Mouse (Mus musculus): Measurements from ENCODE around the gene Gli1. TPM values are rescaled to one million over a fixed set of nuclear protein-coding genes. Genes with fewer than 3 reads are reported as not detected.
A peak's percentile ranks its signal among the peaks of the same experiment; 100 is the strongest.

Gene Gli1
- polyA plus RNA-seq, 1 experiment = 2.2 TPM

DNA sequence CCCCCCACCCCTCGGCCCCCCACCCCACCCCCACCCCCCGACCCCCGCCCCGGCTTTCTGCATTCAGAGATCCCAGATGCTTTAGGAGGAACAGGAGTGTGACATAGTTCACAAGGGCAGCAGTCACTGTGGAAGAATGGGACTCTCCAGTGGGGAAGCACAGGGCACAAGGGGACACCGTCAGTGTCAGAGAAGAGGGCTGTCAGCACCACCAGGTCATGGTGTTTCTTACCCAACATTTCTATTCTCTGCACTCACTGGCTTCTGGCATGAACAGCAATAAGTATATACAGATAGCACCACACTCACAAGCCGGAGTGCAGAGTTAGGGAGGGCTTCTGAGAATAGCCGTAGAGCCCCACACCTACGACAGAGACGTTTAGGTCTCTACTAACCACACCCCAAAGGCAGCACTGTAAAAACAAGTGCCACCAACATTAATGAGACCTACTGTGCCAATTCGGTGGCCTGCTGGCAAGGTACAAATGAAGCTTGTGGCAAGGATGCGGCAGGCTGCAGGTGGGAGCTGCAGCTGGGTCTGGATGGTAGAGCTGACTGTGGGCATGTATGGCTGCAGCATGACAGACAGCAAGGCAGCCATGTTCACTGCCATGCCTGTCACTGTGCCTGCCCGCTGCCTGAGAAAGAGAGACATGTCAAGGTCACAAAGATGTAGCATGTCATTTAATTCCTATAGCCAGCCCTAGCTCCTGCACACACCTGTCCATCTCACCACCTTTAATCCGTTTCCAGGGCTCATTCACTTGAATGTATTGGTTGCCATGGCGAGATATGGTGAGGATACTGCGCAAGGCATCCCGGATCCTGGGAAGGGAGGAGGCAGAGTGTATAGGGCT is 44.5 kb downstream of the Gli1 start:
- no peaks in the 10 kb centered on the region for H3K4me1 ChIP-seq (ENCODE audit: control insufficient read depth, insufficient read depth, low read length)
- 90% methylated on average over 16 of the region's 16 CpGs for WGBS
- no peak overlapping the region for H3K27ac ChIP-seq (ENCODE audit: control insufficient read depth, insufficient read depth, low read depth, low read length, poor library complexity)
- TF ChIP-seq CTCF (IDR thresholded peaks at IDR 0.05; ENCODE audit: control insufficient read depth, insufficient read depth, low read length) = no peak
- H3K4me3 ChIP-seq (replicated peaks; ENCODE audit: control insufficient read depth, low read depth, low read length) = no peak overlapping the region

DNA sequence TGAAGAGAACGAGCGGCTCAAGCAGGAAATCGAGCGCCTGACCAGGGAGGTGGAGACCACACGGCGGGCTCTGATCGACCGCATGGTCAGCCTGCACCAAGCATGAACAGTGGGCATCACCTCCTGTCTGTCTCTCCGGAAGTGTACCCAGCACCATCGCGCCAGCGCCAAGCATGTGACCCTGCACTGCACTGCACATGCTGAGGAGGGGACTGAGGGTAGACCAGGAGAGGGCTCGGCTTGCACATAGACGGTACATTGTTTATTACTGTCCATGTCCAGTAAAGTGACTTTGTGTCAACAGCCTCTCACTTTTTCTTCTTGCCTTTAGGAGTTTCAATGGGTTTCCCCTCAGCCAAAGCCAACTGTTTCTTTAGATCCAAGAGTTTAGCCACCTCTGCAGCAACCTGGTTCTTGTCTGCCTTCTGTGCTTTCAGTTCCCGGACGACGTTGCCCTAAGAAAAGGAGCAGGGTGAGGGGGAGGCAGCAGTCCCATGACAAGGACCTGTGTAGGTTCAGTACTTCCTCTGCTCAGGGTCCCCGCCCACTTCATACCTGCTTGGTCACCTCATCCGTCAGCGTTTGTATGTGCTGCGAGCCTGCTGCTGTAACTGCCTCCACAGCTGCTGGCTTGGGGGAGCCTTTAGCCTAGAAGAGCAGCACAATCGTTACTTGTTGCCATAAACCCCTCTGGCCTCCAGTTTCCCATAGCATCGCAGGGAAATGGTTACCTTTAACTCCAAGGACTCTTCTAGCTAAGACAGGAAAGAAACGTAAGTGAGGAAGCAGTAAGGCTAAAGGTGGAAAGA is 45.6 kb downstream of the Gli1 start:
- no peak for TF ChIP-seq CTCF (IDR thresholded peaks at IDR 0.05; ENCODE audit: control insufficient read depth, insufficient read depth, low read length)
- TF ChIP-seq POLR2A (IDR thresholded peaks at IDR 0.05; ENCODE audit: borderline replicate concordance, control insufficient read depth, low read depth, low read length) = peak; percentile 33; the same call in 1 of the 2 replicates
- Histone ChIP-seq H3K4me3 (replicated peaks; ENCODE audit: control insufficient read depth, low read depth, low read length) (no peak overlapping the region), H3K27ac (ENCODE audit: control insufficient read depth, insufficient read depth, low read depth, low read length, poor library complexity) (no peak overlapping the region), H3K4me1 (ENCODE audit: control insufficient read depth, insufficient read depth, low read length) (no peaks in the 10 kb centered on the region)
- 85% methylated on average over 24 of the region's 24 CpGs for WGBS

DNA sequence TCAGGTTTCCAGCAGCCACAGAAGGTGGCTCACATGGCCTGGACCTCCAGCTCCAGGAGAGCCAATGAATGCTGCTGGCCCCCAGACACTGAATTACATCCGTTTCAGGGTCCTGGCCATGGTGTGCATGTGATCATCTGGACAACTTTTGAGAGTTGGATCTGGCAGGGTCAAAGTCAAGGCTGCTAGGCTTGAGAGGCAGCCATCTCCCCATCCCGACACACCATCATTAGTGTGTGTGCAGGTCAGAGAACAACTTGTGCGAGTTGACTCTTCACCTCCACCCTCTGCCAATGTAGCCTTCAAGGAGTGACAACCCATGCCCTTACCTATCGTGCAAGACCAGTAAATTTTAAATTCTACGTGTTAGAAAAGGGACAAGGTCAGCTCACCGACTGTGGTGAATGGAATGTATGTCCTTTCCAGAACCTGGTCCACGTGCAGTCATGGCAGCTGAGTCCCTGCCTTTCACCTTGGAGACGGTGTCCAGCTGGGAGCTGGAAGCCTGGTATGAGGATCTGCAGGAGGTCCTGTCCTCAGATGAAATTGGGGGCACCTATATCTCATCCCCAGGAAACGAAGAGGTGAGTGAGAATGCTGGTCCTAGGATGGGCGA is 46.8 kb downstream of the Gli1 start:
- TF ChIP-seq CTCF (IDR thresholded peaks at IDR 0.05; ENCODE audit: control insufficient read depth, insufficient read depth, low read length) (no peak), POLR2A (IDR thresholded peaks at IDR 0.05; ENCODE audit: borderline replicate concordance, control insufficient read depth, low read depth, low read length) (no peak)
- H3K27ac ChIP-seq (ENCODE audit: control insufficient read depth, insufficient read depth, low read depth, low read length, poor library complexity) = no peak overlapping the region
- 92% methylated on average over 10 of the region's 10 CpGs for whole genome bisulfite sequencing
- H3K4me1 ChIP-seq (ENCODE audit: control insufficient read depth, insufficient read depth, low read length) = no peaks in the 10 kb centered on the region
- no peak overlapping the region for H3K4me3 ChIP-seq (replicated peaks; ENCODE audit: control insufficient read depth, low read depth, low read length)

DNA sequence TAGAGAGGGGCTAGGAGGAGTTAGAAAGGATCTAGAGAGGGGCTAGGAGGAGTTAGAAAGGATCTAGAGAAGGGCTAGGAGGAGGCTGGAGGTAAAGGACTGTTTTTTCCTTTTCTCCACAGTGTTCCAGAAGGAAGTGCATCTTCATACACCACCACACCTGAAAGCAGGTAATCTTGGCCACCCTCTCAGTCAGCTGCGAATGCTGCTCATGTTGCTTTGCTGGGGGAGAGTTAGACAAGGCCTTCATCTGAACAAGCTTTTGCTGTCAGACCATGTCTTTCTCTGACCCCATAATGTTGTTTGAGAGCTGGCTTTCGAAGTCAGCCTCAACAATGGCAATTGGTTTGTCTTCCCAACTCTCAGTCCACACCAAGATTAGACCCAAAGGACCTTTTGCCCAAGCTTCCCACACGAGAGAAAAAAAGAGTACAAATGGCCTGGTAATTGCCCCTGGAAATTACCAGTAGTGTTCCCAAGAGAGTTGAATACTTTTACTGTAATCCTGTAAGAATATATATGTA is 48.1 kb downstream of the Gli1 start:
- no peak for TF ChIP-seq CTCF (IDR thresholded peaks at IDR 0.05; ENCODE audit: control insufficient read depth, insufficient read depth, low read length)
- no peak for TF ChIP-seq POLR2A (IDR thresholded peaks at IDR 0.05; ENCODE audit: borderline replicate concordance, control insufficient read depth, low read depth, low read length)
- 87% methylated on average over 3 of the region's 3 CpGs for WGBS
- Histone ChIP-seq H3K4me1 (ENCODE audit: control insufficient read depth, insufficient read depth, low read length) (no peaks in the 10 kb centered on the region; the same call in 1 of the 2 replicates), H3K4me3 (replicated peaks; ENCODE audit: control insufficient read depth, low read depth, low read length) (no peak overlapping the region), H3K27ac (ENCODE audit: control insufficient read depth, insufficient read depth, low read depth, low read length, poor library complexity) (no peak overlapping the region)

DNA sequence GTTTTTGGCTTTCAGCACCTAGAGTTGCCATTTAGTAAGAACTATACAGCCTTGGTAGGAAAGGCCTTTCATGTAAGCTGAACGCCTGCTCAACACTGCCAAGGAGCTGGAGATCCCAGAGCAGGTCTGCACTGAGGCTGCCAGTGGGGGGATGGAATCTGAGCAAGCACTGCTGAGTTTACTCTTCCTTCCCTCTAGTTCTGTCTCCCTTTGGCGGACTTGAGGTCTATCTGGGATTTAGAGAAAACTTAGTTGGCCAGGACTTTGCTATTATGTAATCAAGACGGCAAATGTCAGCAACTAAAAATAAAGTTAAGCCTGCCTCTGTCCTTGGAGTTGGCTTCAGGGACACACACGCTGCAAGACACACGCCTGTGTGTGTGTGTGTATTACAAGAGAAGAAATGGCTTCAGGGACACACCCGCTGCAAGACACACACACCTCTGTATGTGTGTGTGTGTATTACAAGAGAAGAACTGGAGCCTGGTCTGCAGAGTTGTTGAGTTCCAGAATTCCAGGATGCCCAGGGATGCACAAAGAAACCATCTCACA is 48.7 kb downstream of the Gli1 start:
- Histone ChIP-seq H3K4me1 (ENCODE audit: control insufficient read depth, insufficient read depth, low read length) (no peaks in the 10 kb centered on the region; the same call in 1 of the 2 replicates), H3K4me3 (replicated peaks; ENCODE audit: control insufficient read depth, low read depth, low read length) (no peak overlapping the region), H3K27ac (ENCODE audit: control insufficient read depth, insufficient read depth, low read depth, low read length, poor library complexity) (no peak overlapping the region)
- WGBS = 62% methylated on average over 6 of the region's 6 CpGs
- no peak for TF ChIP-seq POLR2A (IDR thresholded peaks at IDR 0.05; ENCODE audit: borderline replicate concordance, control insufficient read depth, low read depth, low read length)
- no peak for TF ChIP-seq CTCF (IDR thresholded peaks at IDR 0.05; ENCODE audit: control insufficient read depth, insufficient read depth, low read length)

DNA sequence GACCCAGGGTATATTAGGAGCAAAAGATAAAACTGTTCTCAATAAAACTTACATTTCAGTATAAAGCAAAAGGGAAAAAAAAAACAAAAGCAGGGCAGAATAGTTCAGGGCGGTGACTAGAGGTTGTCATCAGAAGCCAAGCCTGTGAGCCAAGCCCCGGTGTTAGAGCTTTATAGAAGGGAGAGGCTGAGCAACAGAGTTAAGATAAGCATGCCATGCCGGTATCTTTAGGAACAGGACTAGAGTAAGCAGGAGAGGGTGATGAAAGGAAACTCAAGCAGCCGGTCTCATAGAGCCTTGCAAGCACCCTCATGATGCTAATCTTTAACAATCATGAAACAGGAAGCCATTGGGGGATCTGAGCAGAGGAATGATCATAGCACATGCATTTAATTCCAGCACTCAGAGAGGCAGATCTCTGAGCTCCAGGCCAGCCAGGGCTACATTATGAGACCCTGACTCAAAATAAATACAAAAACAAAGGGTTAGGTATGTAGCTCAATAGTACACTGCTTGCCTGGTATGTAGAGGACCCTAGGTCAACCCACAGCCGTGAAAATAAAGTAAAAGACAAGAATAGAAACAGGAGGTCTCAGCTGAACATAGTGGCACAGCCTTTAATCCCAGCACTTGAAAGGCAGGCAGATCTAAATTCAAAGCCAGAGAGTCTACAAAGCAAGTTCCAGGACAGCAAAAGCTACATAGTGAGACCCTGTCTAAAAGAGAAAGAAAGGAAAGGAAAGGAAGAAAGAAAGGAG is 49.7 kb downstream of the Gli1 start:
- peak overlapping the region; percentile 17; the same call in 1 of the 2 replicates for H3K27ac ChIP-seq (ENCODE audit: control insufficient read depth, insufficient read depth, low read depth, low read length, poor library complexity)
- H3K4me3 ChIP-seq (replicated peaks; ENCODE audit: control insufficient read depth, low read depth, low read length) = peak overlapping the region; percentile 45
- 14% methylated on average over 5 of the region's 5 CpGs for WGBS
- no peak for TF ChIP-seq CTCF (IDR thresholded peaks at IDR 0.05; ENCODE audit: control insufficient read depth, insufficient read depth, low read length)
- TF ChIP-seq POLR2A (IDR thresholded peaks at IDR 0.05; ENCODE audit: borderline replicate concordance, control insufficient read depth, low read depth, low read length) = no peak
- no peaks in the 10 kb centered on the region; the same call in 1 of the 2 replicates for H3K4me1 ChIP-seq (ENCODE audit: control insufficient read depth, insufficient read depth, low read length)

All from bone marrow, adult 2 months (tissue).